Mouse (Mus musculus) yolk sac, embryonic 10.5 days (tissue): ENCODE results near the gene Max.

Experiments
- DNase-seq: peaks from one replicate; pipeline ENCODE4 v3.0.0-alpha.2; 2017; ENCODE audit warnings: low spot score

The Max gene

GRCm38 (mm10) chr12:76957688-76958087, 4.3 kb downstream of the Max start:
- no peak for DNase-seq

- DNase-seq: no peak
Measured at GRCm38 (mm10) chr12:76954698-76955423, 7.1 kb downstream of the Max start.

DNA sequence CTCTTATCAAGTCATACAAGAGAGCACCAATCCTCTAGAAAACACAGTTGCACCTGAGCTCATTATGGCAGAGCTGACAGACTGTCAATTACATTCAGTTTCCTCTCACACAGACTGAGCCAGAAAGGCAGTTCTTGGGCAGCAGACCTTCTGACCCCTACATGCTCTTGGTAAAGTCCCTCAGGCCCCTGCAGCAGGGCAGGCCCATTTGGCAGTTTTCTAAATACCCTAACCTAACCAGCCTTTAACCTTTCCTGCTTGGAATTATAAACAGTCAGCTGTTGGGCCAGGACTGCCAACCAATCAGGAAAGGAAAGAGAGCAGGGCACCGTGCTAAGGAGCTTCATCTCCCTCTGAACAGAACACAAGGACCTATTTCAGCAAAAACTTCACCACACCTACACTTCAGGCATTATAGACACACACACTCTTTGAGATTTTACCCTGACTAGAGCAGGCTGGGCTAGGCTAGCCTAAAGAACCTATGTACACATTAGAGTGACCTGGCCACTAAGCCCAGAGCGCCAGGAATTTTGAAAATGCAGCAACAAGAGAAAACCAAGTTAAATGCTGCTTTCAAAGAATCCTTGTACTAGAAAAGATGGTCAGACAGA, 8.1 kb downstream of the Max start:
- peak; percentile 26 for DNase-seq

- no peak for DNase-seq
Measured at GRCm38 (mm10) chr12:76950330-76950729, 11.7 kb downstream of the Max start.

DNA sequence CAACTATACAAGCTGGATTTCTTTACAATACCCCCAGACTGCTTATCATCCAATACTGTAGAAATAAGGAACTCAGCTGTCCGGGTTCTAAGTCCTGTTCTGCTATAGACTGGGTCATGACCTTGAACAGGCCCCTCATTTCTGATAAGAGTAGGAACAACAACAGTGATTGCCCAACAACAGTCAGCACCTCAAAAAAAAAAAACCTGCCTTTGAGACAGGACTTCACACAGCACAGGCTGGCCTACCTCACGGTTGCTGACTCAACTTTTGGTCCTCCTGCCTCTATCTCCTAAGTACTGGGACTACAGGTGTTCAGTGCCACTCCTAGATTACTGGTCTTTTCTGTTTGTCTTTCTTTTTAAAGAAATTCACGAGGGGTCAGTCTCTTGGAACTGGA, 13.2 kb downstream of the Max start:
- DNase-seq: peak; percentile 61

DNA sequence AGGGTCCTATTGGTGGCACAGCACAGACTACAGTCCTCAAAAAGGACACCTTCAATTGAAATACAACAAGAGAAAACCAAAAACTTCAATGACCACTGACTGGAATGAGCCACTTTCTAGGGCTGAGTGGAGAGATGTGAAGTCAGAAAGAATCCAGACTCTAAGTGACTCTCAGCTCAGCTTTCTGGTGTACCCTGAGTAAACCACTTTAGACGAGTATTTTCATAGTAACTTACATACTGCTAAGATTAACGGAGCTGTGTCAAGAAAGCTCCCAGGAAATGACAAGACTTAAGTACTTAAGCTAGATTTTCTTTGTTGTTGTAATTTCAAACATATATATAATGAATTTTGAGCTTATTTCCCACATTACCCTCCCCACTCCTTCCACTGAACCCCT, 13.8 kb downstream of the Max start:
- DNase-seq: no peak

DNA sequence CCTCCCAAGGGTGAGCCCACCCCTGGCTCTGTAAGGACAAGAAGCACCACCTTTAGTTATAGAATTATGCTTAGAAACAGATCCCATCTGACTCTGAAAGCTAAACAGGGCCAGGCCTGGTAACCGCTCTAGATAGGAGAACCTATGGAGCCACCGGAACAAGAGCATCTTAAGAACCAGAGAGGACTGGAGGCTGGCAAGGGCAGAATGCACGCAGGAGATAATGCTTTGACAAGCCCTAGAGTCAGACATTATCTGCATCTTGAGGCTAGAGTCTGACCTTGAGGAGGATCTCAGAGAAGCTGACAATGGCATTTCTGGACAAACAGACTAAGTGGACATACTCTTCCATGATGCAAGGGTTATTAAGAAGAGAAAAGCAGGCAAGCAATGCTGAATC, 14.5 kb downstream of the Max start:
- no peak for DNase-seq

DNA sequence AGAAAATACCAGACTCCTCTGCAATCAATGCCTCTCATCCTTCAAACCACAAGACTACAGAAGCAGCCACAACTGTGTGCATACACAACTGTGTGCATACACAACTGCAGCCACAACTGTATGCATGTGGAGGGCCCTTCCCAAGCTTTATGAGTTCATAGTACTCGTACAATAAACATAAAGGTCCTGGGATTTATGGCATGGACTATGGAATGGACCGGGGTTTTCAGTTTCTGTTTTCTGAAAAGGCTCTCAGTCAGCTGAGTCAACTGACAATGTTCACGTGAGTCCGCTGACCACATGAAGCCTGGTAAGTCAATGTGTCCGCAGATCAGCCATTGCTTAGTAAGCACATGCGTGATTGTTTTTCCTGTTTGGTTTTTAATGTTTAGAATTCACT, 18.5 kb downstream of the Max start:
- DNase-seq: peak; percentile 21

DNA sequence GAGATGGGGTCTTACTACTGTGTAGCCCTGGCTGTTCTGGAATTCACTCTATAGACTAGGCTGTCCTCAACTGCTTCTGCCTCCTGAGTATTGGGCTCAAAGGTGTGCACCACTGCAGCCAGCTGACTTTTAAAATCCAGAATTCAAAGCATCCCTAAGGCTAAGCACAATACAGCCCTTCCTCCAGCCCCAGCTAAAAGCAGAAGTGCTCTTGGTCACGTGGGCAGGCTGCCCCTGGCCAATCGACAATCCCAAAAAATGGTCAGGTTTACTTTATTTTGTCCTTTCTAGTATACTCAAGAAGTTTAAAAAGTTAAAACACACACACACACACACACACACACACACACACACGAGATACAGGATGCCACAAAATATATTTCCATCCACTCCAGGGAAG, 19.0 kb downstream of the Max start:
- no peak for DNase-seq

- no peak for DNase-seq
Measured at GRCm38 (mm10) chr12:76942476-76942875, 19.5 kb downstream of the Max start.

DNA sequence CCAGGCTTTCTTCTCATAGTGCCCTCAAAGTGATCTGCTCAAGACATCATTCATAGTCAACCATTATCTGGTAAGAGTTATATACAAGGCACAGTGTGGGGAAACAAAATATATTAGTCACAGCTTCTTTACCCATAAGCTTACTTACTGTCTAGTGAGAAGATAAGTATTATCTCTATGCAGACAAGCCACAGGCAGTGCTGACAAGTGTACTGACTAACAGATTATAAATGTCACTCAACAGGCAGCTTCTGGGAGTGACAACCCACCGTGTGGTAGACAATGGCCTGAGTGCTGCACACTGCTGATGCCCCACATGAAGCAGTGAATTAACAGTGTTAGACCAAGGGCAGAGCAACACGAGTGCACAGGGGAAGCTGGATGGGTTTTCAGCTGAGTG, 20.5 kb downstream of the Max start:
- DNase-seq: no peak

- DNase-seq: no peak
Measured at GRCm38 (mm10) chr12:76938013-76938412, 24.0 kb downstream of the Max start.

DNA sequence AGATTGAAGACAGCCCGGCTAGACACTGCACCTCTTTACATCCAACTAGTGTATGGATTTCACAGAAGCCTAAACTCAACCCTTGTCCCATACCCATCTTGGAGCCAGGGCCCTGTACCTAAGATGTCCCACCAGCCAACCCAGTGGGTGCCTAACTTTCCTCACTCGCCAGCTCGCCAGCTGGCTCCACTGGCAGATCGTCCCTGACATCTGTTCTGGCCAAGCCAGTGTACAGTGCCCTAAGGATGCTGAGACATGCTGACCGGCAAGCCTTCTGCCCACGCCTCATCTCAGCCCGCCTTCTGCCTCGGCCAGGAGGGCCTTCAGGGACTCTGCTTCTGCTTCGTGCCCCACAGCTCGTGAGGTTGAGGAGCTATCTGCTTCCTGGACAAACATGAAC, 25.8 kb downstream of the Max start:
- DNase-seq: no peak

DNA sequence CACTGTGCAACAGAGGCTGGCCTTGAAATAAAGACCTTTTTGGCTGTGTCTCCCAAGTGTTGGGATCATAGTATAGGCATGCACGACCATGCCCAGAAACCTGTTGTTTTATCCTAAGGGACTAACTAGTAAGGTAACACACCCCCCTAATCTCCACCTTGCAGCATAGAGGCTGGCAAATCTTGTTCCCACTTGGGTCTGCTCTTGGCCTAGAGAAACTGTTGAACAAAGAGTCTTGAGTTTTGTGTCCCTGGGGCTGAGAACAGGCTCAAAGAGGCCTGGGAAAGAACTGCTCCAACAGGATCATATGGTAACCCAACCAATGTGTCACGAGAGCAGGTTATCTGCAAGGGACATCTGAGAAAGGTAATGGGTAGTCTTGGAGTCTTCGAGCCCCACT, 27.6 kb downstream of the Max start:
- no peak for DNase-seq

GRCm38 (mm10) chr12:76932688-76933060, 29.3 kb downstream of the Max start:
- no peak for DNase-seq

DNA sequence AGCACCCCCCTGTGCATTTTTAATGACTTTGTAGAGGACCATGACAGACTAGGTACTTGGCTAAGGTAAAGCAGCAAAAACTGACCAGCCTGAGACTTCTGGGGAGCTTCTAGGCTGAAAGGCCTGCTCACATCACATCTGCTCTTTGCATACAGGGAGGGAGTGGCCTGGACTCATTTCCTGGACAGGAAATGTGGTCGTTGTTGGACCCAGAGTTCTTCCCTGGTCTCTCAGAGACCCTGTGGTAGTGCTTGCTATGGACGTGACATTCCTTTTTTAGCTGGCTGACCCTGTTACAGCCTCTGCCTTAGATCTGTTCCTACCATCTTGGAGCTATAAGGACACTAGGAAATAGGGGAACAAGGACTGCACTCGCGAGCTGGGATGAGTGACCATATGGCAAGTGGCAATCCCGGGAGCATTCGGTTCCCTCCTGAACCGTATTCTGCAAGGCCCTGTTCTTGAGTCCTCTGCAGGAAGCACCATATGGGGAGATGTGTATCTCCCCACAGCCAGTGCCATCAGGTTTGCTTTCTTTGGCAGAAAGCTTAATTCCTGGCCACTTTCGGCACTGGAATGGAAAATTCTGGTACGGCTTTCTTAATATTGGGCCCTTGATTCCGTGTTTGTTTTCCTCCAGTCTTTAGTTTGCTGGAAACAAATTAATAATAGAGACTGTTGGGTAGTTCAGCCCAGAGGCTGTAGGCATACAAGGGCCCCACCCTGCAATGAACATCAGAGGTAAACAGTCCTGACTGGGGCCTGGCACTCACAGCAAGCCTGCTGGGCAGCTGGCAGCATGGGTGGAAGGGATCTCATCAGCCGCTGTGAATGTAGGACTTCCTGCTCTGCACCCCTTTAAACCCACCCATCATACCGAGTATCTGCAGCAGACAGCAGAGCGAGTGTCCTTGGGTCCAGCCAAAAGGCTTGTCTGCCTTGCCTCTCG, 30.0 kb downstream of the Max start:
- no peak for DNase-seq

GRCm38 (mm10) chr12:76930177-76930576, 31.8 kb downstream of the Max start:
- DNase-seq: no peak

DNA sequence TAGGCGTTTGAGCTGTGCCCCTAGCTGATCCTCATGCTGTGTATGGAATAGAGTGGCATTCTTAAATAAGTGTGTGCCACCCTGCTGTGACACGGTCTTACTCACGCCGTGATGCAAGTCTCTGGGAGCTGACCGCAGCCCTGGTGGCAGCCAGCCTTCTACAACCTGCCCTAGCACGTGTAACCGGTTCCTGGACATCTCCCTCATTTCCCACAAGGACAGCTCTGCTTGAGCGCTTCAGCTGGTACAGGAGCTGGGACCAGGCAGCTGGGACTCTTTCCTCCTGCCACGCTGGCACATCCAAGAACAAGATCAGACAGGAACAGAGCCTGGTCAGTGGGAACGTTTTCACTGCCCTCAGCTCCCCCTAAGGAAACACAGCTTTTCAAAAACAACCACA, 34.5 kb downstream of the Max start:
- DNase-seq: no peak

DNA sequence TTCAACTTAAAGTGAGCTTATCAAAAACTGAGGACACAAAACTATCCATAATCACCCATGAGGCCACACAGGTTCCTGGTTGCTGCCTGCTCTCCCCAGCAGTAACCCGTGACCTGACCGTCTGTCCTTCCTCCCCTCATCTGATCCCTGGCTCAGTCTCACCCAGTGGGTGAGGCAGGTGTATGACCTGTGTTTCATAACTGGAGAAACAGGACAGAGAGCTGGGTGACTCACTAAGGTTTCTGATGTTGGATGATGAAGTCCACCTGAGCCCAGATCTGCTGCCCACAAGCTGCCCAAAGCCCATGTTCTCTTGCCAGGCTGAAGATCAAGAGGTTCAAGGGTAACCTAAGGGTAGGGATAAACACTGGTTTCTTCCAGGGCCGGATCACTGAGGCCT, 35.0 kb downstream of the Max start:
- no peak for DNase-seq

GRCm38 (mm10) chr12:76926338-76926945, 35.6 kb downstream of the Max start:
- DNase-seq: no peak

DNA sequence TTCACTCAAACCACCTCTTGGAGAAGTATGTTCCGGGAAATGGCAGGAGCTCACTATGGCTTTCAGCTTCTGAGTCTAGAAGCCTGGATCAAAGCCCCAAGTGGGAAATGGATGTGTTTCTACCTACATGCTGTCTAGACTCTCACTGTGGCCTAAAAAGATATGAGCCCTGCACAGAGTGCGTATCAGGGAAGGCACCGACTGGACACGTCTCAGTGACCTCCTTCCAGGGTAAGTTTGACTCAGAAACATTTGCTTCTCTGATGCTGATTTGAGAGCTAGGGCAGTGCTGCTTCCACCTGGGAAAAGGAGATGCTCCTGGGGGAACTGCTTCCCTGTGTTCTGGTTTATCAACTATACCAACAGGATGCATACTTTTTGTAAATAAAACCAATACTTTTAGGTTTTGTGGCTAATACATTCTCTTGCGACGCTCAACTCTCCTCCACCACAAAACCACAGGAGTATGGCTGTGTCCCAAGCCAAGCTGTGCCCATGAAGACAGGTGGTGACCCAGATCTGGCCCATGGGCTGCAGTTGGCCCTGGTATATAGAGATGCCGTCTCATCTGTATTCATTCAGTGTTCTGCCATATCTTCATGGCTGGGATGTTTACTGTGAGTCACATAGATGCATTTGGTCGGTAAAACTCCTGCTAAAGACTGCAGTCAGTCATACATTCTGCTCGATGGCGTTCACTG, 36.9 kb downstream of the Max start:
- DNase-seq: no peak

DNA sequence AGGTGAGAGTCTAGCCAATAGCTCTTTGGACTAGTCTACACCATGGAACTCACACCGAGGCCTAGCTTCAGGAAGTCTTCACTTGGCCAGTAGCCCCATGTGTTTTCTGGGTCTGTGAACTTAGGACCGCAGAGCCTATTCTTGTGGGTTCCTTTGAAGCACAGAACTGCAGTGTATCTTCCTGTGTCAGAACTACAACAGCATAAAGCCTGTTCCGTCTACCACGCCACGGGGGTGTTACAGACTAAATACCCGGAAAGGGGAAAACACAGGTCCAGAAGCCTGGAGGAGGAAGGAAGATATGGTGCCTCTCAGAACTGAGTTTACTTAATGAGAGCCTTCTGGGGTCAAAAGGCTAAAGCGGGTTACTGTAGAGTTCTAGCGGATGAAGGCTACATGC, 38.9 kb downstream of the Max start:
- DNase-seq: no peak
